Mouse (Mus musculus): ENCODE measurements around the gene Naa38. TPM values are rescaled to one million over a fixed set of nuclear protein-coding genes. Genes with fewer than 3 reads are reported as not detected.
"Not testable (repeated sequence)": the region's sequence is repeated elsewhere in the genome, so short reads cannot be mapped to it uniquely, and the experiment has no call there.

Gene Naa38
- polyA plus RNA-seq, 1 experiment from 2014 or later: 127 TPM

DNA sequence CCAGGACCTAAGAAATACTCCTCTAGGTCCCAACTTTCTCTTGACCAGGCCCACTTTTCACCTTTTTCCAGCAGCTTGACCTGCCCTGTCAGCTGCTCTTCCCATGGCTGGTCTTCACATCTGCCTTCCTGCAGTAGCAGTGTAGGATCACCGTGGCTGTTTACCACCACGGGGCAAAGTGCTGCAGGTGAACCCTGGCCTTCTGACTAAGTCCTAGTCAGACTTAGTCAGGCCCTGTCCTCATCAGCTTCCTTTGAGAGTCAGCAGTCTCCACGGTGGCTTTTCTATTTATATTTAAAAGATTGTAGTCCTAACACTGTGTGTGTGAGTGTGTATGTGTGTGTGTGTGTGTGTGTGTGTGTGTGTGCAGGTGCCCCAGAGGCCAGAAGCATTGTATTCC, 17.5 kb upstream of the Naa38 start:
- no peak overlapping the region for H3K4me2 ChIP-seq (replicated peaks)
- no peaks in the 10 kb centered on the region for H3K27me3 ChIP-seq
- H3K4me1 ChIP-seq: 0 out of 2 replicates have a peak, but pooled peaks cover 4% of the 10 kb centered on the region
- H3K9me3 ChIP-seq: no peaks in the 10 kb centered on the region
- H3K36me3 ChIP-seq: peaks cover 41% of the 10 kb centered on the region
- H3K4me3 ChIP-seq: no peak overlapping the region
- no peak overlapping the region for H3K27ac ChIP-seq
- no peak overlapping the region for H3K9ac ChIP-seq
- ATAC-seq (ENCODE audit: low FRiP score, low read depth): no peak
- WGBS: 88% methylated on average over 3 of the region's 3 CpGs

DNA sequence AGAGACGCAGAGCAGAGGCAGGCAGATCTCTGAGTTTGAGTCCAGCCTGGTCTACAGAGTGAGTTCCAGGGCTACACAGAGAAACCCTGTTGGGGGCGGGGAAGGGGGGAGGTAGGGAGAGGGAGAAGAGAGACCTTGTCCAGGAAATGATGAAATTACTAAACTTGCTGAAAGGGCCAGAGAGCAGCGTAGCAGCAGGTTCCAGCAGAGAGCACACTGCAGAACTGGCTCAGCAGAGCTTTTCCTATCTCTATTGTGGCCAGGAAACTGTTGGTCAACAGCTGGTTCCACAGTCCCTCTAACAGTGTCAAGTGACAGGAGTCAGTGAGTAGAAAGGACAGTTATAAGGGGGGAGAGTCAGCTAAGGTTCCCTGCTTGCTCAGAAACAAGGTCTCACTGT, 15.7 kb upstream of the Naa38 start:
- Histone ChIP-seq H3K27ac (no peak overlapping the region), H3K4me2 (replicated peaks) (no peak overlapping the region), H3K36me3 (peaks cover 36% of the 10 kb centered on the region), H3K4me3 (no peak overlapping the region), H3K9me3 (no peaks in the 10 kb centered on the region), H3K9ac (no peak overlapping the region), H3K4me1 (0 out of 2 replicates have a peak, but pooled peaks cover 6% of the 10 kb centered on the region), H3K27me3 (no peaks in the 10 kb centered on the region)
- no peak for ATAC-seq (ENCODE audit: low FRiP score, low read depth)
- 83% methylated on average over 3 of the region's 3 CpGs for WGBS

- Histone ChIP-seq H3K4me1 (0 out of 2 replicates have a peak, but pooled peaks cover 6% of the 10 kb centered on the region), H3K4me3 (no peak overlapping the region), H3K36me3 (peaks cover 33% of the 10 kb centered on the region), H3K27ac (no peak overlapping the region), H3K9me3 (no peaks in the 10 kb centered on the region), H3K27me3 (no peaks in the 10 kb centered on the region), H3K4me2 (replicated peaks) (no peak overlapping the region), H3K9ac (no peak overlapping the region)
- ATAC-seq (ENCODE audit: low FRiP score, low read depth): no peak
- WGBS: 82% methylated on average over 6 of the region's 6 CpGs
Observed at GRCm38 (mm10) chr11:69381356-69381755, 13.9 kb upstream of the Naa38 start.

- no peak for ATAC-seq (ENCODE audit: low FRiP score, low read depth)
- no peak overlapping the region for H3K4me3 ChIP-seq
- H3K4me1 ChIP-seq: 0 out of 2 replicates have a peak, but pooled peaks cover 6% of the 10 kb centered on the region
- WGBS: 66% methylated on average over 10 of the region's 10 CpGs
- H3K9me3 ChIP-seq: no peaks in the 10 kb centered on the region
- no peak overlapping the region for H3K9ac ChIP-seq
- H3K27ac ChIP-seq: no peak overlapping the region
- peaks cover 21% of the 10 kb centered on the region for H3K36me3 ChIP-seq
- no peak overlapping the region for H3K4me2 ChIP-seq (replicated peaks)
- no peaks in the 10 kb centered on the region for H3K27me3 ChIP-seq
Observed at GRCm38 (mm10) chr11:69382478-69383105, 12.7 kb upstream of the Naa38 start.

- no peaks in the 10 kb centered on the region for H3K27me3 ChIP-seq
- WGBS: 75% methylated on average over 6 of the region's 6 CpGs
- H3K4me1 ChIP-seq: peaks cover 11% of the 10 kb centered on the region; the same call in 1 of the 2 replicates
- H3K4me3 ChIP-seq: no peak overlapping the region
- 0 out of 2 replicates have a peak overlapping the region, but pooled peaks have one; percentile 25 for H3K9ac ChIP-seq
- H3K4me2 ChIP-seq (replicated peaks): no peak overlapping the region
- H3K36me3 ChIP-seq: peaks cover 15% of the 10 kb centered on the region; the same call in 1 of the 2 replicates
- ATAC-seq (ENCODE audit: low FRiP score, low read depth): no peak
- no peaks in the 10 kb centered on the region for H3K9me3 ChIP-seq
- H3K27ac ChIP-seq: no peak overlapping the region
Observed at GRCm38 (mm10) chr11:69384979-69385378, 10.3 kb upstream of the Naa38 start.

DNA sequence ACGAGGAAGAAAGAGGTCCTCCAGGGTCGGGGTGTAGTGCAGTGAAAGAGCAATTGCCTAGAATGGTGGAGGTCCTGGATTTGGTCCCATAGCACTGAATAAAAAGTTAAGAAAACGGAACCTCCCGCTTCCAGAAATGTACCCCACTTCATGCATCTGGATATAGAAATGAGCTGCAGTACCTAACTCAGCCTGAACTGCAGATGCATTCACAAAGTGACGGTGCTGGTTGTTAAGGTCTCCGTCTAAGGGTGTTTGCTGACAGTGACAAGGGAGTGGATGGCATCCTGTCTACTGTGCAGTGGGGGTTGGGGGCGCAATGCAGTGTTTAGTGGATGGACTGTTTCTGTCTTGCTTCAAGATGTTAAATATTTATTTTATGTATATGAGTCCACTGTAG, 8.5 kb upstream of the Naa38 start:
- Histone ChIP-seq H3K4me3 (no peak overlapping the region), H3K9ac (no peak overlapping the region), H3K27ac (no peak overlapping the region), H3K27me3 (no peaks in the 10 kb centered on the region), H3K4me2 (replicated peaks) (no peak overlapping the region), H3K9me3 (no peaks in the 10 kb centered on the region), H3K36me3 (peaks cover 11% of the 10 kb centered on the region; the same call in 1 of the 2 replicates), H3K4me1 (peaks cover 13% of the 10 kb centered on the region; the same call in 1 of the 2 replicates)
- ATAC-seq (ENCODE audit: low FRiP score, low read depth): no peak
- 74% methylated on average over 7 of the region's 7 CpGs for WGBS

GRCm38 (mm10) chr11:69388680-69389079, 6.6 kb upstream of the Naa38 start:
- H3K4me3 ChIP-seq: no peak overlapping the region
- no peaks in the 10 kb centered on the region for H3K27me3 ChIP-seq
- ATAC-seq (ENCODE audit: low FRiP score, low read depth): no peak
- WGBS: 92% methylated on average over 4 of the region's 4 CpGs
- no peak overlapping the region for H3K9ac ChIP-seq
- no peak overlapping the region for H3K27ac ChIP-seq
- peaks cover 11% of the 10 kb centered on the region for H3K36me3 ChIP-seq
- H3K4me2 ChIP-seq (replicated peaks): no peak overlapping the region
- no peaks in the 10 kb centered on the region for H3K9me3 ChIP-seq
- peaks cover 7% of the 10 kb centered on the region; the same call in 1 of the 2 replicates for H3K4me1 ChIP-seq

- peak; percentile 33; the same call in 1 of the 2 replicates for ATAC-seq (ENCODE audit: low FRiP score, low read depth)
- H3K27ac ChIP-seq: no peak overlapping the region
- peaks cover 12% of the 10 kb centered on the region for H3K4me1 ChIP-seq
- no peaks in the 10 kb centered on the region for H3K27me3 ChIP-seq
- no peak overlapping the region for H3K4me3 ChIP-seq
- 69% methylated on average over 14 of the region's 14 CpGs for WGBS
- H3K9ac ChIP-seq: no peak overlapping the region
- H3K4me2 ChIP-seq (replicated peaks): no peak overlapping the region
- no peaks in the 10 kb centered on the region for H3K9me3 ChIP-seq
- peaks cover 11% of the 10 kb centered on the region for H3K36me3 ChIP-seq
Observed at GRCm38 (mm10) chr11:69389531-69390399, 5.5 kb upstream of the Naa38 start.

GRCm38 (mm10) chr11:69390400-69391034, 4.8 kb upstream of the Naa38 start:
- 49% methylated on average over 10 of the region's 10 CpGs for WGBS
- Histone ChIP-seq H3K27me3 (no peaks in the 10 kb centered on the region), H3K36me3 (peaks cover 10% of the 10 kb centered on the region), H3K4me2 (replicated peaks) (no peak overlapping the region), H3K4me3 (no peak overlapping the region), H3K9ac (no peak overlapping the region), H3K9me3 (no peaks in the 10 kb centered on the region), H3K27ac (no peak overlapping the region), H3K4me1 (peaks cover 12% of the 10 kb centered on the region)
- ATAC-seq (ENCODE audit: low FRiP score, low read depth): peak; percentile 54; the same call in 1 of the 2 replicates

DNA sequence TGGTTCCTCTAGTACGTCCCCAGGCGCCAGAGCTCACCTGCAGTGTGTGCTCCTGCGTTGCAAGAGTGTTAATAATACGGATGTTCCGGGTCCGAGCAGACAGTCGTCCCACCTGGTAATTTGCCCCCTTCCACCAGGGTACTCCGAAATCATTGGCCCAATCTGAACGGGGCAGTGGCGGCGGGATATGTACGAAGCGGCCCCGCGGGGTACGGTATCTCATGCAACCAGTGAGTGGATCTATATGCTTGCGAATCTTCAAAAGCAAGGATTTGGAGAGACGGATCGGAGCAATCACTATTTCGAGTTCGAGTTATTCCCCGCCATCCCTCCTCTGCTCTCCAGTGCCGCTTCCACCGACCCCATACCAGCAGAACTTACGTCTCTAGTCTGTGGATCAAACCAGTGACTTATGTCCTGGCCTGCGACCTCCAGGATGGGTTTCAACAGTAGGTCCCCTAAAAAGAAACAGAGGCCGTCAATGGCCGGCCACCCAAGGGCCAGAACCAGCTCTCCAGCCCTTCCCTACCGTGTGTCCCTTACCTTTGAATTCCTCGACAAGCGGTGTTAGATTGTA, 608 bp upstream of the Naa38 start:
- 2% methylated on average over 31 of the region's 31 CpGs for WGBS
- Histone ChIP-seq H3K4me2 (replicated peaks) (peak overlapping the region; percentile 76), H3K4me1 (peaks cover 44% of the 10 kb centered on the region), H3K4me3 (peak overlapping the region; percentile 66), H3K9ac (peak overlapping the region; percentile 82), H3K27ac (peak overlapping the region; percentile 96; the same call in 1 of the 2 replicates)
- H3K27me3 ChIP-seq; ATAC-seq (ENCODE audit: low FRiP score, low read depth); H3K9me3 ChIP-seq; H3K36me3 ChIP-seq: not testable (repeated sequence)

GRCm38 (mm10) chr11:69395634-69396373, 517 bp downstream of the Naa38 start:
- WGBS: under 1% methylated on average over 48 of the region's 48 CpGs
- ATAC-seq (ENCODE audit: low FRiP score, low read depth): peak; percentile 91

More at GRCm38 (mm10) chr11:69395634-69396373, 517 bp downstream of the Naa38 start:
- H3K27ac ChIP-seq: peak overlapping the region; percentile 96
- H3K9me3 ChIP-seq: no peaks in the 10 kb centered on the region
- no peaks in the 10 kb centered on the region for H3K27me3 ChIP-seq
- H3K9ac ChIP-seq: peak overlapping the region; percentile 85
- H3K4me1 ChIP-seq: peaks cover 49% of the 10 kb centered on the region
- peak overlapping the region; percentile 66 for H3K4me3 ChIP-seq
- H3K36me3 ChIP-seq: peaks cover 20% of the 10 kb centered on the region
- H3K4me2 ChIP-seq (replicated peaks): peak overlapping the region; percentile 87

Measured in limb, embryonic 13.5 days (tissue).